Mouse (Mus musculus) cerebellum, postnatal 10 days (tissue): ENCODE measurements around the gene Hdac10.

Experiments used
- DNase-seq, 2 experiments: peaks; one replicate each; pipeline ENCODE4 v3.0.0; 2021; ENCODE audit warnings: mixed read lengths in 2 of 2

The Hdac10 gene

DNA sequence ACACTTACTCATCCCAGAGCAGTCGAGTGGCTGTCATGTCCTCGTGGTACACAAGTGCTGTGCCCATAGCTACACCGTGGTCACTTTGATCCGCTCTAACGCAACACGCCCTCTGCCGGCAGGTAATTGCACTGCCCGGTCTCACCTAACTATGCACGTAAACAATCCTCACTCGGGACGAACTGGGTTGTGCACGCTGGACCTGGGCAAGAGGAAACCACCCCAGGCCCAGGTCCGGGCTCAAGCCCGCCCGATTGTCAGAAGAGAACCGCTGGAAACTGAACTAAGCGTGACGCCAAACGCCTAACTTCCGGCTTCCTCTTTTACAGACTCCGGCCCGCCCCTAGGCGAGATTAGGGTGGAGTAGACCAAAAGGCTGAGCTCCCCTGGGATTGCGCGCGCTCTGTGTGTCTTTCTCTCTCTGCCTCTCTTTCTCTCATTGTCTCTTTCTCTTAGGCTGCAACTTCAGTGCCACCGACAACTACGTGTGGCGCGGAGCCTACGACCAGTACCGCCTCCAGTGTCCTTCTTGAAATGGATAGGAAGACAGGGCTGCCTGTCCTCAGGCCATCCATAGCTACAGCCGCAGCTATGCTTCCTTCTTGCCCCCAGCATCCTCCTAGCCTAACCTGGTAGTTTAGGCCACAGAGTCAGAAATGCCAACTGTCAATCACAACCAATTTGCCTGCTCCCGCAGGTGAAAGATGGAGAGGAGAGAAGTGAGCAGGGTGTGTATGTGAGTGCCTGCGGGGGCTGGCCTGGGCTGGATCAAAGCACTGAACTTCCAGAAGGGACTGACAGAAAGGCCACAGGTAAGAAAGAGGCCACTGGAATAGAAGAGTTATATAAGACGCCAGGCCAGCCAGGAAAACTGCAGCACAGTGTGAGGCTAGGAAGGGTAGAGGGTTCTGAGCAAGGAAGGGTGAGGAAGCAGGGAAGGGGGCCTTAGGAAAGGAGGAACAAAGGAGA lies at the start of gene Hdac10:
Gene Hdac10, minus strand, starts transcription at position 319 of the 969 bp plus-strand sequence.
- DNase-seq: peak; percentile 94 to 97

- peak; percentile 34 to 45 for DNase-seq
Observed at GRCm38 (mm10) chr15:89177576-89178259, 49.2 kb upstream of the Hdac10 start.

GRCm38 (mm10) chr15:89177121-89177520 lies 48.6 kb upstream of the Hdac10 start:
- peak; percentile 83 to 88 for DNase-seq

DNA sequence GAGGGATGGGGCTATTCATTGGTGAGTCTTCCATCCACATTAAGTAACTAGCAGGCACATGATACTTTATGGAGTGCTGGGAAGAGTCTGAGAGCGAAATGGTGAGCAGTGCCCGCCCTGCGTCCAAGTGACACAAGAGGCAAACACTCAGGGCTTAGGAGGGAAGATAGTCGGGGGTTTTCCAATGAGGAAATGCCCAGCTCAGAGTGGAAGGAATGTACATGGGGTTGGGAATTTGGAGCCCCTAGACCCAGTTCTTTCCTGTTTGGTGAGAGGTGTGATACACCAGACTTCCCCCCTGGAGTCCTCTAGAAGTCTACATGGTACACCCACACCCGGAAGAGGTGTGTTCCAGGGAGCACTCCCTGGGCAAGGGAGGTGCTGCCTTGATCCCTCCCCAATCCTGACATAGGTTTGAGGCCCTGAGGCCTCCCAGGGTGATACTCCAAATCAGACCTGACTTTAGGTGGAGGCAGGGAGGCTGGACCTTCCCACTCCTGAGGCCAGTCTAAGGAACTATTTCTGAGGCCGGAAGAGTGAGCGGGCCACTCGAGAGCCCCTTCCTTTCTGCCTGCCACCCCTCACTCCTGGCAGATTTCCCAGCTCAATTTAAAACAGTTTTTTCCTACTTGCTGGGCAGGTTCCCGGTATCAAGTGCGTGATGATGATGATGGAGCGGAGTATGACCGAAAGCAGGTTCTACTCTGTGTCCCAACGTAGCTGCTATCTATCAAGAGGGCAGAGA lies 47.1 kb upstream of the Hdac10 start:
- peak in 1 of 2 experiments; percentile 17 for DNase-seq

DNA sequence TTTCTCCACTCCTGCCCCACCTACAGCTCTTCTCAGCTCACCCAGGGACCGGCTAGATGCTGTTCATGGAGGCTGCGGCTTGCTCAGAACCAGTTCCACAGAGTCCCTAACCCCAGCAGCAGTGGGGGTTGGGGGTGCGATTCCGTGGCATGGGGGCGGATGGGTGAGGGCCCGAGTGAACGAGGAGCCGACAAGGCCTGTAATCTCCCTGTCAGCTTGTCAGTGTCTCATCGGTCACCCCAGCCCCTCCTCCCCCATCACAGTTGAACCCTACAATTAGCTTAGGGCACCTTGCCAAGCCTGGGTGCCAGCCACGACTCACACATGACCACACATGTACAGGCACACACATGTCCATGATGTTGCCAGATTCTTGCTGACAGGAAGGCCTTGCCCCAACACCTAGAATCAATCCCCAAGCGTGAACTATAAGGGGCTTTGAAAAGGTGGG lies 46.4 kb upstream of the Hdac10 start:
- peak; percentile 71 to 73 for DNase-seq

- peak; percentile 75 to 77 for DNase-seq
Observed at GRCm38 (mm10) chr15:89173906-89174214, 45.4 kb upstream of the Hdac10 start.

GRCm38 (mm10) chr15:89173024-89173905 lies 44.8 kb upstream of the Hdac10 start:
- peak; percentile 74 to 78 for DNase-seq

DNA sequence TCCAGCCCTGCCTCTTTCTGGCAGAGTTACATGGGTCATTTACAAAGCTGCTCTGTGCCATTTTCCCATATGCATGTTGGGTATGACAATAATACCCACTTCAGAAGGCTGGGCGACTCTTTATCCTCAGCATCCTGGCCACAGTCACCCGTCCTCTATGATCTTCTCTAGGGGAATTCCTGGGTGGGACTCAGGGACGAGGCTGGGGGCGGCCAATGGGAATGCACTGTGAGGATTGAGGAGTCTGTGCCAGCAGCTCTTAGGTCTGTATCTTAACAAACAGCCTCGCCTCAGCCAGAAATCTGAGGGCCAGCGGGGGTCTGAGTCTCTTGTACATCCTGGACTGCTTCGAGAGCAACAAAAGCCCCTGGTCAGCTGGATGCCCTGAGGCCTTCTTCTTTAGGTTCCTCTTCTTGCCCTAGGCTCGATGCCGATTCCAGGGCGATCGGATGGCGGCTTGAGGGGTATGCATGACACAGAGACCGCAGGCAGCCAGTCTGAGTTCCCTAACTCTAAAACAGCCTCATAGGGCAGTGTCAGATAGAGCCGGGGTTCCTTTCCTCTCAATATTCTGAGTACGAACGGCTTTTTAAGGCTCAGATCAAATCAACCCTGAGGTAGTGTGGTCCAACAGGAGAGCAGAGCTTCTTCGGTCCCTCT lies 43.9 kb upstream of the Hdac10 start:
- peak in 1 of 2 experiments; percentile 53 for DNase-seq

DNA sequence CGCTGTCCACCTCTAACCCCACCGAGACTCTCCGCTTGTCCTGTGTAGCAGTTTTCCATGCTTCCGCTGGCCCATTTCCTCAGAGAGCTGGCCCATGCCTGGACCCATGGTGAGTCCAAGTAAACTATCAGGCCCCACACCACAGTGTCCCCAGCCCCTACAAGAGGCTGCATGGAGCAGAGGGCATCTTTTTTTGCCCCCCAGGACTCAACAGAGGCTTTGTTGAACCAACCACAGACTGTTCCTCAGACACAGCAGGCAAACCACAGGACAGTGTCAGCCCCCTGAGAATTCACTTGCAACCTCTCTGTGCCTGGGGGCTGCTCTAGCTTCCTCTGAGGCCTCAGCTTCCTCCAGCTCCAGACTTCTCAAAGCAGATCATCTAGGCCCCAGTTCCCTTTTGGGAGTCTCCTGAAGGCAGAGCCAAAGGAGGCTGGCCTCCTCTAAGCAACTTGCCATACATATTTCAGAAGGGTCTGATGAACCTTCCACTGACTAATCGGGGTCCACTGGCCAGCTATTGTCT lies 43.1 kb upstream of the Hdac10 start:
- DNase-seq: peak in 1 of 2 experiments; percentile 20

DNA sequence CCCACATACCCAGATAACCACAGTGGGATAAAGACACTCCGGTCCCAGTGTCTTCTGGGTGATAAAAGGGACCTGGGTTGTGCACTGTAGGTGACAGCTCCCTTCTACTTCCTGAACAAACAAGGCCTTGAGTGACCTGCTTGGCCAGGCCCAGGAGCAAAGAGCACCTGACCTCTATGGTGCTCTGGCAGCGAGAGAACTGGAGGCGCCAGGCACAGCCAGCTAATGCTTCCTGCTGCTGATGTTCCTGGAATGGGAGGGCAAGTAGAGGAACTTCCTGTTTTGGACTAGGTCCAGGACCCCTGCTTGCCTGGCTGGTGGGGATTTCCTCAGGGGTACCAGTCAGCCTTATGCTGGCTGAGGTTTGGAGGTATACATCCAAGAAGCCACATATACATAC lies 41.6 kb upstream of the Hdac10 start:
- no peak for DNase-seq

DNA sequence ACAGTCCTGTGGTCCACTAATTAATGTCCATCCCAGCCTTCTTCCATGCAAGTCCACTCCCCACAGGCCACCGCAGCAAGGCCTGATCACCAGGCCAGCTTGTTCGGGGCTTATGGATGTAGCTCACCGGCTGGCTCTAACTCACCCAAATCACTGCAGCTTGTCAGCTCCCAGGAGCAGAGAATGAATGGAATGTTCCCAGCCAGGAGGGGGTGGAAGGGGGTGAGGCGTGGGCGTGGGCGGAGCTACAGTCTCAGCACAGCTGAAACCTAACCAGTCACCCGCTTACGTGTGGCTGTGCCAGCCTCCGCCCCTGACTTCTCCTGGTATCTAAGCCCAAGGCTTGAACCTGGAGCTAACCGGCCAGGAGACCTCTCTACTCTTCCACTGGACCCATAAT lies 40.9 kb upstream of the Hdac10 start:
- DNase-seq: peak; percentile 83 to 85

- DNase-seq: peak; percentile 60 to 65
Observed at GRCm38 (mm10) chr15:89168922-89169321, 40.4 kb upstream of the Hdac10 start.

GRCm38 (mm10) chr15:89165478-89165877 lies 37.0 kb upstream of the Hdac10 start:
- DNase-seq: no peak

DNA sequence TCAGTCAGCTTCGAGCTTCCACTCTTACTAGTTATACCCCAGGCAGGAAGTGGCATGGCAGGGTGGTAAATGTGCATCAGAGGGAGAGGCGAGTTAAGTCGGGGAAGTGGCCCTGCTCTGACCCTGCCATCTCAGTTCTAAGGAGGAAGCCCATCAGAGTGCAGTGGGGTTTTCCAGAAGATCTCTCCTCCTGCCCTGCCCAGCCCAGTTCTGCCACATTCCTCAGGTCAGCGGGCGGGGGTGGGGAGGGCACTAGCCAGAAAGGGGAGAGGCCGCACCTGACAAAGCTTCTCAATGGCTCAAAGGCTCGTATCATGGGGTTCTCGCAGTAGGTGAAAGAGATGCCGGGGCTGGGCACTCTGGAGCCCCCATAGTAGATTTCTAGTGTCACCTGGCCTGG lies 32.9 kb upstream of the Hdac10 start:
- no peak for DNase-seq

DNA sequence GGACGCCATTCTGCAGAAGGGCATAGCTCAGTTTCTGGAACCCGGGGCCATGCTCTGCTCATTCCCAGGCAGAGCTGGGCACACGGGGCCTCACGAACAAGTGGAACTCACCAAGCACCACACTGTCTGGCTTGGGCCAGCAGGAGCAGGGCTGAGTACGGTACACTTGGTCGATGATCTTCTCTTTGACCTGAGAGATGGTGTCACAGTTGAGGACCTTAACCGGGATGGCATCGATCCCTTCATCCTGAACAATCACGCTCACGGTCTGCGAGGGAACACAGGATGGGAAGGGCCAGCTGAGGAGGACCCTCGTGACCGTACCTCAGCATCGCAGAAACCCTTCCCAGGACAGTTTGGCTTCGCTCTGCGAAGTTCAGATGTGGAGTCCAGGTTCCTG lies 30.0 kb upstream of the Hdac10 start:
- no peak for DNase-seq

- peak; percentile 89 to 91 for DNase-seq
Observed at GRCm38 (mm10) chr15:89157954-89158353, 29.5 kb upstream of the Hdac10 start.

DNA sequence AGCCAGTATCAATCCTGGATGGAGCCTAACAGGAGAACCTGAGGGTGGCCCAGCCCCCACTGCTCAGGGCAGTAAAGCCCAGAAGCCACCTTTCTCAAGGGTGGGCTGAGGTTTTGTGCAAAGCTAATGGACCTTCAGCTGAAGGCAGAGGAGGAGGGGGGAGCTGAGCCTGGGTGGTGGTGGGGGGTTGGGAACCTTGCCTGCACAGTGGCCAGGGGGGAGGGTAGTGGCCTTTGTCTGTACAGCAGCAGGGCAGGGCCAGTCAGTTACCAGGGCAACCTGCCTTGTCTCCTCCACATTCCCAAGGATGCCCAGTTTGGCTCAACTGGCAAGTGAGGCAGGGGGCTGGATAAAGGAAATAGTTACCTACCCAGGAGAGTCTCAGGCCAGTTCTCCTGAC lies 23.8 kb upstream of the Hdac10 start:
- peak; percentile 43 to 54 for DNase-seq

DNA sequence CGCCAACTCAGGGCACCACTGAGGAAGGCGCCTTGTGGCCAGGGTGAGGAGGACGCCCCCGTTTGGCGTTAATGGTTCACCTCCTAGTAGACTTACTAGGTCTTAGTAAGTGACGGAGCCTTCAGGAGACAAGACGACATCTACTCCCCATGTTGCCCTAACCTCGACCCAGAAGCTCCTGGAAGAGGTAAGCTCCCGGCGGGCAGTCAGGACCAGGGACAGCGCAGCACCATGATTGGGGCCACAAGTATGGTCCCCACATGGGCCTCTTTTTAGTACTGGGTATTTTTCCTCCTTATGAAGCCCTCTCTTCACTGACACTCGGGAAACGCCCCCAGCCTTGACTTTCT lies 21.5 kb upstream of the Hdac10 start:
- DNase-seq: no peak

GRCm38 (mm10) chr15:89149271-89150040 lies 21.0 kb upstream of the Hdac10 start, which contains the start of gene Mapk11:
Mapk11 (minus strand) TSS chr15:89149628.
- peak; percentile 71 to 72 for DNase-seq

DNA sequence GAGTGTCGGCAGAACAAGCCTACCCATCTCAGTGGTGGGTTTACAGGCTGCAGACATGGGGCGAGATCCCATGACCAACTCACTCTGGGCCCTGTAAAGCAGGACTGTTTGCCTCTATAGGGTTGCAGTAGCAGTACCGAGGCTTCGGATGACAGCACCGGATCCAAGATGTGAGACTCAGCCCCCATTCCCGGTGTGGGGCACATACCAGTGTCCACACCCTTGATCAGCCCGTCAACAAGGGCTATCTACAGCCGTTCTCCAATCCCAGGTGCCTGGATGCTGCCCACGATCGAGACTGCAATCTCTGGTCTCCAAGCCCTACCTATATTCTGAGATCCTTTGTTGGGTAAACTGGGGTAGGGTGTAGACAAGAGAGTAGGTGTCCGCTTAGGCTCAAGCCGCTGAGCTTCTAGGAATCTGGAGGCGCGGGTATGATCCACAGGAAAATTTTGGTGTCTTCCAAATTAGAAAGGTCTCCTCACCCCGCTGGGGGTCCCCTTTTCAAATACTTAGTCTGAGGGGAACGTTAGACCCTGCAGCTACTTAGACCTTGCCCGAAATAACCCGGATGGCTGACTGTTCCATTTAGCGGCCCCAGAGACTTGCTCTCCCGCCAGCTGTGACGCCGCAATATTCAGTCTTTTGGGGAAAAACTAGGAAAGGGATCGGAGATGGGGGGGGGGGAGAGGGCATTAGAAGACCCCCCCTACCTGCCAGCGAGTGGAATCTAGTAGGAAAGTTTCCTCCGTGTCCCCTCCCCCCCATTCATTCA lies 20.2 kb upstream of the Hdac10 start:
- no peak for DNase-seq
